Mouse (Mus musculus) thymus, adult 2 months (tissue): ENCODE measurements around the gene Hydin. TPM values are rescaled to one million over a fixed set of nuclear protein-coding genes. Genes with fewer than 3 reads are reported as not detected.

Experiments
- DNase-seq: peaks from one replicate; pipeline ENCODE4 v3.0.0; 2021
- H3K27ac ChIP-seq: fragments of 200-500 bp; 2 replicates; pipeline ENCODE4 v1.5.1; 2012; ENCODE audit warnings: low read length, control low read depth; ENCODE audit not compliant: control insufficient read depth, insufficient read depth
- H3K27me3 ChIP-seq: fragments of 200-500 bp; 2 replicates; pipeline ENCODE4 v1.6.1; 2012; ENCODE audit warnings: mild to moderate bottlenecking, low read length, moderate library complexity, mixed read lengths; ENCODE audit not compliant: control insufficient read depth, insufficient read depth
- H3K36me3 ChIP-seq: fragments of 200-500 bp; 2 replicates; pipeline ENCODE4 v1.6.1; 2012; ENCODE audit warnings: mild to moderate bottlenecking, low read length, moderate library complexity; ENCODE audit not compliant: control insufficient read depth, insufficient read depth
- H3K4me1 ChIP-seq: fragments of 200-500 bp; replicated peaks from 2 replicates; pipeline ENCODE4 v1.6.1; 2012; ENCODE audit warnings: low read length; ENCODE audit not compliant: control insufficient read depth, insufficient read depth
- H3K4me3 ChIP-seq: fragments of 200-500 bp; 2 replicates; pipeline ENCODE4 v1.5.1; 2012; ENCODE audit warnings: mild to moderate bottlenecking, low read length, control low read depth, moderate library complexity; ENCODE audit not compliant: control insufficient read depth, insufficient read depth
- CTCF ChIP-seq: fragments of 200-500 bp; IDR thresholded peaks from 2 replicates; pipeline ENCODE4 v1.5.1; 2012; ENCODE audit warnings: mild to moderate bottlenecking, control low read depth, low read length, moderate library complexity, borderline replicate concordance; ENCODE audit not compliant: control insufficient read depth, poor library complexity, insufficient read depth; ENCODE audit errors: extremely low read depth
- POLR2A ChIP-seq: fragments of 200-500 bp; IDR thresholded peaks from 2 replicates; pipeline ENCODE4 v1.6.1; 2012; ENCODE audit warnings: mild to moderate bottlenecking, low read length, control low read depth, moderate library complexity; ENCODE audit not compliant: control insufficient read depth, poor library complexity, insufficient read depth; ENCODE audit errors: extremely low read depth
- WGBS: fragments of 180-500 bp; shearing (Covaris S2); methylation state at CpG from one replicate; pipeline ENCODE4 v1.1.7; 2018; 5-methylcytosine and 5-hydroxymethylcytosine counted together
- polyA plus RNA-seq: library from polyadenylated mRNA; depleted of rRNA; stranded (reverse); fragments of >200 nt; gene quantifications from 2 replicates; pipeline ENCODE4 v1.2.3, GENCODE M21; 2012

Gene Hydin
- polyA plus RNA-seq, 1 experiment, result 0.19 TPM

- no peaks in the 10 kb centered on the region for H3K27me3 ChIP-seq
- DNase-seq, result no peak
- 86% methylated on average over 3 of the region's 3 CpGs for WGBS
- TF ChIP-seq CTCF, result no peak
- TF ChIP-seq POLR2A, result no peak
- H3K4me1 ChIP-seq, result no peaks in the 10 kb centered on the region
- H3K36me3 ChIP-seq, result no peaks in the 10 kb centered on the region
- no peak overlapping the region for H3K4me3 ChIP-seq
- H3K27ac ChIP-seq, result no peak overlapping the region
These were observed 153.4 kb downstream of the Hydin start for GRCm38 (mm10) chr8:110420221-110420620.

GRCm38 (mm10) chr8:110424146-110424545 lies 157.4 kb downstream of the Hydin start:
- WGBS, result 91% methylated on average over 8 of the region's 8 CpGs
- Histone ChIP-seq H3K27me3 (no peaks in the 10 kb centered on the region), H3K36me3 (no peaks in the 10 kb centered on the region), H3K4me3 (no peak overlapping the region), H3K27ac (no peak overlapping the region), H3K4me1 (no peaks in the 10 kb centered on the region)
- no peak for DNase-seq
- TF ChIP-seq POLR2A, result no peak
- TF ChIP-seq CTCF, result no peak

GRCm38 (mm10) chr8:110431340-110431739 lies 164.6 kb downstream of the Hydin start:
- Histone ChIP-seq H3K27me3 (no peaks in the 10 kb centered on the region), H3K36me3 (no peaks in the 10 kb centered on the region), H3K27ac (no peak overlapping the region), H3K4me1 (no peaks in the 10 kb centered on the region), H3K4me3 (no peak overlapping the region)
- TF ChIP-seq CTCF (no peak), POLR2A (no peak)
- 98% methylated on average over 3 of the region's 3 CpGs for WGBS
- no peak for DNase-seq

- Histone ChIP-seq H3K27me3 (no peaks in the 10 kb centered on the region), H3K36me3 (no peaks in the 10 kb centered on the region), H3K4me3 (no peak overlapping the region), H3K4me1 (no peaks in the 10 kb centered on the region), H3K27ac (no peak overlapping the region)
- no peak for DNase-seq
- TF ChIP-seq POLR2A (no peak), CTCF (no peak)
- 88% methylated on average over 4 of the region's 4 CpGs for whole genome bisulfite sequencing
These were observed 173.8 kb downstream of the Hydin start for GRCm38 (mm10) chr8:110440528-110440927.

GRCm38 (mm10) chr8:110444276-110444675 lies 177.5 kb downstream of the Hydin start:
- 83% methylated on average over 2 of the region's 2 CpGs for WGBS
- no peak for TF ChIP-seq POLR2A
- TF ChIP-seq CTCF, result no peak

GRCm38 (mm10) chr8:110450463-110450862 lies 183.7 kb downstream of the Hydin start:
- no peak for DNase-seq
- WGBS, result 93% methylated on average over 6 of the region's 6 CpGs
- H3K27ac ChIP-seq, result no peak overlapping the region
- no peak for TF ChIP-seq POLR2A
- TF ChIP-seq CTCF, result no peak
- no peaks in the 10 kb centered on the region for H3K4me1 ChIP-seq
- H3K27me3 ChIP-seq, result no peaks in the 10 kb centered on the region
- H3K36me3 ChIP-seq, result no peaks in the 10 kb centered on the region
- no peak overlapping the region for H3K4me3 ChIP-seq

More at GRCm38 (mm10) chr8:110444276-110444675, 177.5 kb downstream of the Hydin start:
- Histone ChIP-seq H3K4me1 (no peaks in the 10 kb centered on the region), H3K27ac (no peak overlapping the region), H3K4me3 (no peak overlapping the region), H3K36me3 (no peaks in the 10 kb centered on the region), H3K27me3 (no peaks in the 10 kb centered on the region)
- DNase-seq, result no peak

- 88% methylated on average over 4 of the region's 4 CpGs for WGBS
- no peaks in the 10 kb centered on the region for H3K4me1 ChIP-seq
- TF ChIP-seq CTCF (no peak), POLR2A (no peak)
These were observed 187.7 kb downstream of the Hydin start for GRCm38 (mm10) chr8:110454466-110454865.

More at GRCm38 (mm10) chr8:110454466-110454865, 187.7 kb downstream of the Hydin start:
- H3K36me3 ChIP-seq, result no peaks in the 10 kb centered on the region
- DNase-seq, result no peak
- H3K27ac ChIP-seq, result no peak overlapping the region
- no peaks in the 10 kb centered on the region for H3K27me3 ChIP-seq
- no peak overlapping the region for H3K4me3 ChIP-seq
